Mouse (Mus musculus) ES-E14 (cell line): ENCODE data around the gene Mypop. TPM values are rescaled to one million over a fixed set of nuclear protein-coding genes. Genes with fewer than 3 reads are reported as not detected.

ENCODE experiments used
- DNase-seq: peaks from one replicate; pipeline ENCODE4 v3.0.0-alpha.2; 2013; ENCODE audit warnings: low read depth, low spot score
- H3K27ac ChIP-seq: 2 replicates; pipeline ENCODE4 v1.5.1; 2012; ENCODE audit warnings: low read depth, mild to moderate bottlenecking, low read length, moderate library complexity, mixed read lengths; ENCODE audit not compliant: poor library complexity, insufficient read depth, severe bottlenecking
- H3K36me3 ChIP-seq: 2 replicates; pipeline ENCODE4 v1.6.1; 2012; ENCODE audit warnings: mild to moderate bottlenecking, low read length, moderate library complexity, mixed read lengths; ENCODE audit not compliant: control insufficient read depth, poor library complexity, insufficient read depth, severe bottlenecking
- H3K4me1 ChIP-seq, 2 experiments: fragments of 150-350 bp in 1 of 2; sonication (generic) in 1 of 2; 2 replicates each; pipeline ENCODE4 v1.6.1; 2012; ENCODE audit warnings: low read length in 2 of 2, mild to moderate bottlenecking in 1 of 2, mixed read lengths in 1 of 2; ENCODE audit not compliant: control insufficient read depth in 2 of 2, insufficient read depth in 2 of 2, poor library complexity in 1 of 2
- H3K4me3 ChIP-seq, 2 experiments: fragments of 150-350 bp in 1 of 2; sonication (generic) in 1 of 2; 2 replicates each; pipeline ENCODE4 v1.5.1; 2012; ENCODE audit warnings: low read length in 2 of 2, low read depth in 1 of 2, mild to moderate bottlenecking in 1 of 2, mixed read lengths in 1 of 2; ENCODE audit not compliant: insufficient read depth in 1 of 2, poor library complexity in 1 of 2, severe bottlenecking in 1 of 2
- H3K9ac ChIP-seq: 2 replicates; pipeline ENCODE4 v1.6.1; 2012; ENCODE audit warnings: low read depth, mild to moderate bottlenecking, low read length, mixed read lengths; ENCODE audit not compliant: poor library complexity, insufficient read depth, severe bottlenecking
- H3K9me3 ChIP-seq: fragments of 150-350 bp; sonication (generic); 2 replicates; pipeline ENCODE4 v1.6.1; 2012; ENCODE audit warnings: low read depth, mild to moderate bottlenecking, low read length; ENCODE audit not compliant: control insufficient read depth, insufficient read depth
- CHD2 ChIP-seq: IDR thresholded peaks from 2 replicates; pipeline ENCODE4 v1.6.1; 2014; ENCODE audit warnings: mild to moderate bottlenecking, low read depth, low read length, inconsistent platforms
- HCFC1 ChIP-seq: IDR thresholded peaks from 2 replicates; pipeline ENCODE4 v1.6.1; 2012; ENCODE audit warnings: low read length, inconsistent platforms, borderline replicate concordance; ENCODE audit not compliant: insufficient read depth
- MAFK ChIP-seq: IDR thresholded peaks from 2 replicates; pipeline ENCODE4 v1.6.1; 2014; ENCODE audit warnings: mild to moderate bottlenecking, low read depth, low read length, inconsistent platforms; ENCODE audit not compliant: insufficient read depth
- ZC3H11A ChIP-seq: IDR thresholded peaks from 2 replicates; pipeline ENCODE4 v1.6.1; 2012; ENCODE audit warnings: low read depth, mild to moderate bottlenecking, inconsistent platforms, low read length, borderline replicate concordance
- ZNF384 ChIP-seq: IDR thresholded peaks from 2 replicates; pipeline ENCODE4 v1.6.1; 2012; ENCODE audit warnings: low read depth, low read length, inconsistent platforms
- in situ Hi-C, 2 experiments: fragments of 600-800 bp; cut with MboI; formaldehyde crosslinking; loops; one replicate each; pipeline ENCODE4 v1.15.1; 2025; ENCODE audit warnings: low sequenced_read_pairs in 2 of 2, inconsistent platforms in 1 of 2; ENCODE audit not compliant: unreplicated experiment in 2 of 2
- total RNA-seq: library from RNA; depleted of rRNA; stranded (reverse); fragments of 300-350 nt; gene quantifications from 2 replicates; pipeline ENCODE4 v1.2.3, GENCODE M21; 2012

Gene Mypop
- total RNA-seq, 1 experiment: 3.1 TPM

DNA sequence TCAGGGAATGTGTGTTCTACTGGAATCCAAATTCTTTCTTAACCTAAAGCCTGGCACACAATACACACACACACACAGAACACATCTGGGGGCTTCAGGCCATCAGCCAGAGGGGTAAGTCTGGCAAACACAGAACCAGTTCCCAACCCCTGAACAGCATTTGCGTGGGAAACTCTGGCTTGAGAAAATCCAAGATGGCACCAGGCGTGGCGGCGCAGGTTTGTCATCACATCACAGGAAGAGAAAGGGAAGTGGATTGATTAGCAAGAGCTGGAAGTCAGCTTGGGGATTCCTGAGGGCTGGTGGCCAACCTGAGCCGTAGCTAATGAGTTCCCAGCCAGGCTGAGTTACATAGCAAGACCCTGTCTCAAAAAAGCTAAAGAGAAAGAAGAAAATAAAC lies 25.7 kb upstream of the Mypop start:
- H3K27ac ChIP-seq: no peak overlapping the region
- H3K4me3 ChIP-seq: no peak overlapping the region
- no peaks in the 10 kb centered on the region for H3K9me3 ChIP-seq
- no peaks in the 10 kb centered on the region for H3K36me3 ChIP-seq
- no peak for DNase-seq
- no peak overlapping the region for H3K9ac ChIP-seq
- TF ChIP-seq ZC3H11A: no peak
- TF ChIP-seq MAFK: no peak
- TF ChIP-seq CHD2: no peak
- TF ChIP-seq ZNF384: no peak
- no peak for TF ChIP-seq HCFC1
- in situ Hi-C loops: no loop called here
- H3K4me1 ChIP-seq: peaks cover 0 to 14% of the 10 kb centered on the region in 2 experiments; a peak in 2 of 4 replicates

DNA sequence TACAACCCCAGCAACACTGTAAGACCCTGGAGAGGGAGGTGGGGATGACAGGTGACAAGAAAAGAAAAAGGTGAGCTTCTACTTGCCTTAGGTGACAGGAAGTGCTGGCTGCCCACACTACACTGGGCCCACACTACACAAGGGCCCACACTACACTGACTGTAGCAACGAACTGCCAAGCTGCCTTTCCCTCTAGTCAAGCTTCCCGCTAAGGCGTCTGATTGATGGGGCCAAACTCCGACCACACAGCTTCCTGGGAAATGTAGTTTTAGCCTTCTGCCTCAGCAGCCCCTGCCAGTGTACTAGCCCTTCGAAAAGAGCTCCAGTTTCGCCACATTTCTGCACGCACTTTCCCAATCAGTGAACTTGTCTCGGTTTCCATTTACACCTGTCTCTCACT lies 23.4 kb upstream of the Mypop start:
- no peak overlapping the region for H3K4me3 ChIP-seq
- TF ChIP-seq HCFC1 (peak; percentile 75; the same call in 1 of the 2 replicates), ZC3H11A (no peak)
- in situ Hi-C loops: no loop called here
- no peaks in the 10 kb centered on the region for H3K9me3 ChIP-seq
- no peak overlapping the region for H3K9ac ChIP-seq
- no peaks in the 10 kb centered on the region for H3K36me3 ChIP-seq
- peaks cover 0 to 11% of the 10 kb centered on the region in 2 experiments; a peak in 2 of 4 replicates for H3K4me1 ChIP-seq
- DNase-seq: no peak
- no peak overlapping the region for H3K27ac ChIP-seq

DNA sequence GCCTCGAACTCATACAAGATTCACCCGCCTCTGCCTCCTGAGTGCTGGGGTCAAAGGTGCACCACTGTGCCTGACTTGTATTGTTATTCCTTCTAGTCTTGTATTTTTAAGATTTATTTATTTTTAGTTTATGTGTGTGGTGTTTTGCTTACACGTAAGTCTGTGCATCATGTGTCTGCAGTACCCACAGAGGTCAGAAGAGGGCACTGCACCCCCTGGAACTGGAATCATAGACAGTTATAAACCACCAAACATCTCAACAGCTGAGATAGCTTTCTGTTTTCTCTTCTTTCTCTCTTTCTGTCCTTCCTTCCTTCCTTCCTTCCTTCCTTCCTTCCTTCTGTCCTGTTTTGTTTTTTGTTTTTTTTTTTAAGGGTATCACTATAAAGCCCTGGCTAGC lies 20.1 kb upstream of the Mypop start:
- in situ Hi-C loops: no loop called here

DNA sequence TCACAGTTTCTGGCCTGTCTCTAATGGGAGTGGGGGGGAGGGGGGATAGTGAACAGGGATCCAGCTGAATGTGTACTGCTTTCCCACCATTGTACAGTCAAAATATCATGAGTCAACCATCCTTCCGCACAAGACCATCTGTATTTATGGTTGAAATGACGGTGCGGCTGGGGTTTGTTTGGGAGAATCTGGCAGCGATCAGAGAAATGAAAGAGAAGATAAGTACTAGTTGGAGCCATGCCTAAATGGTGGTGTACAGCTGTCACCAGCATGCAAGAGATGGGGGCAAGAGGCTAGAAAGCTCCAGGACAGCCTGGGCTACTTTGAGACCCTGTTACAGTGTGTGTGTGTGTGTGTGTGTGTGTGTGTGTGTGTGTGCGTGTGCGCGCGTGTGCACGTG lies 12.7 kb upstream of the Mypop start:
- no peak for DNase-seq
- in situ Hi-C loops: no loop called here

More for the DNA sequence above, 20.1 kb upstream of the Mypop start:
- Histone ChIP-seq H3K9ac (no peak overlapping the region), H3K9me3 (no peaks in the 10 kb centered on the region), H3K4me1 (no peaks in the 10 kb centered on the region), H3K27ac (no peak overlapping the region), H3K4me3 (no peak overlapping the region), H3K36me3 (no peaks in the 10 kb centered on the region)
- no peak for TF ChIP-seq MAFK
- no peak for TF ChIP-seq CHD2
- TF ChIP-seq ZC3H11A: no peak
- TF ChIP-seq ZNF384: no peak
- no peak for TF ChIP-seq HCFC1
- no peak for DNase-seq

DNA sequence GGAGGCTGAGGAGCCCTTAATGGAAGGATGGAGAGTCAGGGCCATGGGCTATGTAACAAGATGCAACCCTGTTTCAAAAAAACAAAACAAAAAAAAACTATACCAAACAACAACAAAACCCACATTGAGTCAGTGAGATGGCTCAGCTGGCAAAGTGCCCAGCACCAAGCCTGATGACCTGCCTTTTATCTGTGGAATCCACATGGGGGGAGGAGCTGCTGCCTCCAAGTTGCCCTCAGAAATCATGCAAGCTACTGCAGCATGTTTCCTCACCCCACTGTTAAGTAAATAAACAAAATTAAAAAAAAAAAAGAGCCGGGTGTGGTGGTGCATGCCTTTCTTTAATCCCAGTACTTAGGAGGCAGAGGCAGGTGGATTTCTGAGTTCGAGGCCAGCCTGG lies 4.5 kb upstream of the Mypop start:
- no peak overlapping the region for H3K9ac ChIP-seq
- DNase-seq: no peak
- no peaks in the 10 kb centered on the region for H3K9me3 ChIP-seq
- H3K4me3 ChIP-seq: no peak overlapping the region
- H3K4me1 ChIP-seq: peaks cover 0 to under 1% of the 10 kb centered on the region in 2 experiments; a peak in 1 of 4 replicates
- TF ChIP-seq CHD2: no peak
- no peak for TF ChIP-seq HCFC1
- TF ChIP-seq ZC3H11A: no peak
- TF ChIP-seq ZNF384: no peak
- no peak for TF ChIP-seq MAFK
- no peak overlapping the region for H3K27ac ChIP-seq
- in situ Hi-C loops: no loop called here
- no peaks in the 10 kb centered on the region for H3K36me3 ChIP-seq

More for the DNA sequence above, 12.7 kb upstream of the Mypop start:
- no peak overlapping the region for H3K27ac ChIP-seq
- H3K36me3 ChIP-seq: no peaks in the 10 kb centered on the region
- H3K9ac ChIP-seq: no peak overlapping the region
- H3K9me3 ChIP-seq: no peaks in the 10 kb centered on the region
- TF ChIP-seq CHD2: no peak
- TF ChIP-seq ZC3H11A: no peak
- TF ChIP-seq HCFC1: no peak
- TF ChIP-seq MAFK: no peak
- TF ChIP-seq ZNF384: no peak
- no peak overlapping the region for H3K4me3 ChIP-seq
- H3K4me1 ChIP-seq: no peaks in the 10 kb centered on the region
